Mouse (Mus musculus) c-Kit-positive CD71-negative TER-119-negative erythroid progenitor cells, embryonic 14.5 days (primary cell): Measurements from ENCODE around the gene Olfr220.

Experiments
- DNase-seq: peaks from one replicate; pipeline ENCODE4 v3.0.0-alpha.2; 2013; ENCODE audit warnings: low read depth

Gene Olfr220

GRCm38 (mm10) chr1:174441782-174442181 is at the start of gene Olfr220:
Olfr220 (plus strand) TSS chr1:174442082.
- DNase-seq, result no peak

GRCm38 (mm10) chr1:174422959-174423358 is 18.9 kb upstream of the Olfr220 start:
- DNase-seq, result no peak

- no peak for DNase-seq
Observed at GRCm38 (mm10) chr1:174423764-174424163, 18.1 kb upstream of the Olfr220 start, which contains the start of gene Olfr414. Olfr414 (plus strand) TSS chr1:174424064.

GRCm38 (mm10) chr1:174426180-174426986 is 15.5 kb upstream of the Olfr220 start:
- DNase-seq, result no peak

- no peak for DNase-seq
Observed at GRCm38 (mm10) chr1:174427402-174427801, 14.5 kb upstream of the Olfr220 start.

GRCm38 (mm10) chr1:174428407-174428806 is 13.5 kb upstream of the Olfr220 start:
- no peak for DNase-seq

- no peak for DNase-seq
Observed at GRCm38 (mm10) chr1:174434121-174434520, 7.8 kb upstream of the Olfr220 start.

- no peak for DNase-seq
Observed at GRCm38 (mm10) chr1:174455100-174455499, 13.2 kb downstream of the Olfr220 start.

- no peak for DNase-seq
Observed at GRCm38 (mm10) chr1:174465385-174465784, 23.5 kb downstream of the Olfr220 start.

- DNase-seq, result peak; percentile 25
Observed at GRCm38 (mm10) chr1:174466240-174466639, 24.4 kb downstream of the Olfr220 start.

- DNase-seq, result peak; percentile 26
Observed at GRCm38 (mm10) chr1:174469736-174470135, 27.9 kb downstream of the Olfr220 start.

GRCm38 (mm10) chr1:174482567-174482966 is 40.7 kb downstream of the Olfr220 start:
- DNase-seq, result no peak

GRCm38 (mm10) chr1:174500064-174500463 is 58.2 kb downstream of the Olfr220 start:
- no peak for DNase-seq
